Mouse (Mus musculus) bone marrow, adult 2 months (tissue): Measurements from ENCODE around the gene Vmn2r83.

Source experiments
- CTCF ChIP-seq: fragments of 200-500 bp; IDR thresholded peaks from 2 replicates; pipeline ENCODE4 v1.5.1; 2011; ENCODE audit warnings: low read length, control low read depth; ENCODE audit not compliant: control insufficient read depth, insufficient read depth
- POLR2A ChIP-seq: fragments of 200-500 bp; IDR thresholded peaks from 2 replicates; pipeline ENCODE4 v1.6.1; 2011; ENCODE audit warnings: low read depth, mild to moderate bottlenecking, control low read depth, low read length, borderline replicate concordance; ENCODE audit not compliant: control insufficient read depth

DNA sequence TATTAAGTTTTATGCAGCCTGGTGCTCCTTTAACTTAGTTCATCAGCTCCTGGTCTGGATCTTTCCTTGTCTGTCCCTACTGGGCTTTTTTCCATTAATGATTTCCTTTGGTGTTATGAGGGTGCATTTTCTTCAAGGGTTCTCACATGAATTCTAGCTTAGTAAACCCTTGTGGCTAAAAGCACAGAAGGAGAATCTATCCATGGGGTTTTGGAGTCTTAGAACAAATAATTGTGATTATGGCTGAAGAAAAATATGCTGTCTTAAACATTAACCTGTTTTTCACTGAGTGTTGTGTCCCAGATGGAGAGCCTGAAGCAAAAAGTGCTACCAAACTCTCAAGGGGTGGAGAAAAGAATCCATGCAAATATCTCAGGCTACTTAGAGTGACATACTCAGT is at the start of gene Vmn2r83:
- no peak for TF ChIP-seq POLR2A
- TF ChIP-seq CTCF, result no peak
